Mouse (Mus musculus): ENCODE measurements at regions not wholly inside any gene's neighbourhood (a gene's known extent, or its start where the extent isn't known, plus 50 kb on each side); places are given as distances from the start of the nearest gene placed in this dataset.

- TF ChIP-seq CTCF (IDR thresholded peaks at IDR 0.05; ENCODE audit: control insufficient read depth, insufficient read depth, insufficient replicate concordance, low read depth, low read length) (no peak), POLR2A (IDR thresholded peaks at IDR 0.05; ENCODE audit: control insufficient read depth, low read depth, low read length) (no peak)
These were observed 187.9 kb upstream of the Runx1 start for GRCm38 (mm10) chr16:93013881-93014280.
